Mouse (Mus musculus) left cerebral cortex, adult 2 months (tissue): ENCODE results near the gene Nudt8. TPM values are rescaled to one million over a fixed set of nuclear protein-coding genes. Genes with fewer than 3 reads are reported as not detected.
"Not testable (repeated sequence)": the region's sequence is repeated elsewhere in the genome, so short reads cannot be mapped to it uniquely, and the experiment has no call there.

Experiments used
- DNase-seq, 2 experiments: peaks; one replicate each; pipeline ENCODE4 v3.0.0; 2021 to 2022; ENCODE audit warnings: low spot score in 2 of 2, mixed read lengths in 1 of 2; ENCODE audit errors: extremely low spot score in 1 of 2
- H3K27ac ChIP-seq: fragments of 200-600 bp; 2 replicates; pipeline ENCODE4 v1.8.1; 2022
- H3K4me3 ChIP-seq: fragments of 200-600 bp; 2 replicates; pipeline ENCODE4 v1.8.1; 2022
- CTCF ChIP-seq: fragments of 200-600 bp; IDR thresholded peaks from 2 replicates; pipeline ENCODE4 v1.8.1; 2022; ENCODE audit warnings: antibody characterized with exemption, mild to moderate bottlenecking, moderate library complexity
- intact Hi-C: fragments of 180-260 bp; cut with DNase I; formaldehyde crosslinking; loops from one replicate; pipeline ENCODE4 v1.15.1; 2025
- total RNA-seq, 2 experiments: library from RNA; stranded (reverse); gene quantifications; 2 replicates each; pipeline ENCODE4 v1.2.3; 2021

The Nudt8 gene
- total RNA-seq, 2 experiments from 2014 or later = 8.3 to 10.2 TPM

- TF ChIP-seq CTCF = no peak
- no peak for DNase-seq
- H3K27ac ChIP-seq = no peak overlapping the region
- intact Hi-C loops = no loop called here
- no peak overlapping the region for H3K4me3 ChIP-seq
Observed at GRCm38 (mm10) chr19:4023185-4023584, 22.8 kb downstream of the Nudt8 start.

GRCm38 (mm10) chr19:4027576-4027975, 27.2 kb downstream of the Nudt8 start:
- DNase-seq = no peak
- no peak for TF ChIP-seq CTCF
- intact Hi-C loops = no loop called here
- Histone ChIP-seq H3K4me3 (no peak overlapping the region), H3K27ac (peak overlapping the region; percentile 55; the same call in 1 of the 2 replicates)

GRCm38 (mm10) chr19:4032668-4033067, 32.3 kb downstream of the Nudt8 start:
- TF ChIP-seq CTCF = no peak
- intact Hi-C loops = no loop called here
- no peak for DNase-seq
- no peak overlapping the region for H3K4me3 ChIP-seq
- H3K27ac ChIP-seq = no peak overlapping the region

- no peak overlapping the region for H3K4me3 ChIP-seq
- intact Hi-C loops = no loop called here
- H3K27ac ChIP-seq = no peak overlapping the region
- TF ChIP-seq CTCF = no peak
- no peak for DNase-seq
Observed at GRCm38 (mm10) chr19:4033298-4033697, 32.9 kb downstream of the Nudt8 start.

- Histone ChIP-seq H3K4me3 (no peak overlapping the region), H3K27ac (no peak overlapping the region)
- intact Hi-C loops = no loop called here
- DNase-seq = no peak
- TF ChIP-seq CTCF = no peak
Observed at GRCm38 (mm10) chr19:4033742-4034141, 33.4 kb downstream of the Nudt8 start.

GRCm38 (mm10) chr19:4036327-4037045, 36.1 kb downstream of the Nudt8 start:
- H3K4me3 ChIP-seq = 0 out of 2 replicates have a peak overlapping the region, but pooled peaks have one; percentile 9
- intact Hi-C loops = no loop called here
- TF ChIP-seq CTCF = no peak
- H3K27ac ChIP-seq = no peak overlapping the region
- no peak for DNase-seq

- Histone ChIP-seq H3K4me3 (peak overlapping the region; percentile 73), H3K27ac (peak overlapping the region; percentile 88)
- intact Hi-C loops, DNase-seq: not testable (repeated sequence)
Observed at GRCm38 (mm10) chr19:4037154-4037787, 36.9 kb downstream of the Nudt8 start.

- TF ChIP-seq CTCF = peak; percentile 28
- H3K27ac ChIP-seq = peak within 1 kb of the TSS; percentile 88
- peak within 1 kb of the TSS; percentile 73 for H3K4me3 ChIP-seq
- intact Hi-C loops = no loop called here
- peak; percentile 87 to 88 for DNase-seq
Observed at GRCm38 (mm10) chr19:4037788-4038232, 37.4 kb downstream of the Nudt8 start, which contains the start of gene Gstp1. Gene Gstp1 (minus strand): TSS chr19:4037985.

- H3K4me3 ChIP-seq, intact Hi-C loops, H3K27ac ChIP-seq, DNase-seq: not testable (repeated sequence)
Observed at GRCm38 (mm10) chr19:4040941-4041340, 40.6 kb downstream of the Nudt8 start.

- intact Hi-C loops, H3K4me3 ChIP-seq, DNase-seq, H3K27ac ChIP-seq: not testable (repeated sequence)
Observed at GRCm38 (mm10) chr19:4041500-4041899, 41.1 kb downstream of the Nudt8 start.

- no peak for TF ChIP-seq CTCF
- DNase-seq = no peak
- intact Hi-C loops = no loop called here
- Histone ChIP-seq H3K4me3 (no peak overlapping the region), H3K27ac (no peak overlapping the region)
Observed at GRCm38 (mm10) chr19:4042124-4042523, 41.7 kb downstream of the Nudt8 start.

- H3K4me3 ChIP-seq, intact Hi-C loops: not testable (repeated sequence)
Observed at GRCm38 (mm10) chr19:4044109-4044508, 43.7 kb downstream of the Nudt8 start.

More at GRCm38 (mm10) chr19:4044109-4044508, 43.7 kb downstream of the Nudt8 start:
- not testable (repeated sequence) for DNase-seq, H3K27ac ChIP-seq
